Mouse (Mus musculus) forelimb bud, embryonic 11.5 days (tissue): ENCODE data around the gene Zfp706.
"Not testable (repeated sequence)": the region's sequence is repeated elsewhere in the genome, so short reads cannot be mapped to it uniquely, and the experiment has no call there.

Source experiments
- DNase-seq: peaks from one replicate; pipeline ENCODE4 v3.0.0-alpha.2; 2012; ENCODE audit warnings: low read depth, low spot score

Zfp706 gene

DNA sequence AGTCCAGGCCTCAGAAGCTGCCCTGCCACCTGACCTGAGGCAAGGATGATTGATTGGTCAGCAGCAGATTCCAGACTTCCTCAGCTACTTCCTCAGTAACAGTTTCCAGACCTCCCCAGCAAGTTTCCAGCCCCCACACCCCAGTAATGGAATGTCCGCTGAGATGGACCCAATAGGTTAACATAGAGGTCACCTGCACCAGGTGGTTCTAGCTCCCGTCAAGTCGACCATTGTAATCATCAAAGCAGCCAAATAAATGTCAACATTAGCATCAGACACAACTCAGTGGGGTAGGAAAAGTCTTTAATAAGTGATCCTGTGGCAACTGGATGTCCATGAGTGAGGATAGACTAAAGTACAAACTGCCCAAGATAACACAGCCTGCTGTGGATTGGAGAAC lies 3.7 kb upstream of the Zfp706 start:
- DNase-seq: no peak

DNA sequence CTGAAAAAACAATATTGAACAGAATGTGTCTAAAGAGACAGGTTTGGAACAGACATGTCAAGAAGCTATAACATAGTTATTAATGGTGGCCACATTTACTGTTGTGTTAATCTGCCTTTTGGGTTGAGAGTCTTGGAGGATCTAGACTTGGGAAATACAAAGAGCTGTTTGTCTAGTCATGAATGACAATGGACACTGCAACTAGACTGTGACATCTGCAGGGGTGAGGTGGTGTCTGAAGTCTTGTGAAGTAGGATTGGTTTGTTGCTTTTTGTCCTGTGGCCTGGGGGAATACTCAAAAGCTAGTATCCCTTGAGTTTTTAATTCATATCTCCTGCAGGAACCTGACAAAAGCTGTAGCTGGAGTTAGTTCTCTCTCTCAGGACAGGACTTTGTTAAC lies 973 bp upstream of the Zfp706 start:
- DNase-seq: no peak

GRCm38 (mm10) chr15:37007959-37008419 lies 416 bp upstream of the Zfp706 start:
- no peak for DNase-seq

DNA sequence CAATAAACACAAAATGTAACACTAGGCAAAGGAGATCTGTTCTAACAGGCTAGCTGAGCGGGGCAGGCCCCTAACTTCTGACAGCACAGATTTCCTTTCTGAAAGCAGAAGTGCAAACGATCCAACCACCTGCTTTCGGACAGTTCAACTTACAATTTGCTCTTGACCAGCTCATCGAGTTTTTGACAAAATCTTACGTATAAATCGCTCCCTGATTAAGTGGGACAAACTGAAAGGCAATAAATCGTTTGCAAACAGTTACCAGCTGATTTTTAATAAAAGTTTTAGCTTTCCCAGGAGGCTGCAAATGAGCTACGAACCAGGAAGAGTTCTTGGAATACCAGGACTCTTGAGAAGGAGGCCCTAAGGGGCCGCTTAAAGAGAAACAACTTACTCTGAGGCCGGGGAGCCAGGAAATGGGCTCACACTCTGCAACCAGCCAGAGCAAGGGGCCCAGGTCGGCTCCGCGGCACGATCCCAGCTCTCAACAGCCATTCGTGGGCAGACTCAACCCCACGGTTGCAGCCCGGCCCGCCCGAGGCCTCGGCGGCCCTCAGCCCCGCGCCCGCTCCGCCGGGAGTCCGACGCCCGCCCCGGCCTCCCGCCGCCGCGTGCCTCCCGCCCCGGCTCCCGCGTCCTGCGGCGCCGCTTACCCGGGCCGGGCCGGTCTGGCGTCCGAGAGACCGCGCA lies 953 bp downstream of the Zfp706 start:
- DNase-seq: peak; percentile 25

GRCm38 (mm10) chr15:37005793-37006474 lies 1.6 kb downstream of the Zfp706 start:
- no peak for DNase-seq

DNA sequence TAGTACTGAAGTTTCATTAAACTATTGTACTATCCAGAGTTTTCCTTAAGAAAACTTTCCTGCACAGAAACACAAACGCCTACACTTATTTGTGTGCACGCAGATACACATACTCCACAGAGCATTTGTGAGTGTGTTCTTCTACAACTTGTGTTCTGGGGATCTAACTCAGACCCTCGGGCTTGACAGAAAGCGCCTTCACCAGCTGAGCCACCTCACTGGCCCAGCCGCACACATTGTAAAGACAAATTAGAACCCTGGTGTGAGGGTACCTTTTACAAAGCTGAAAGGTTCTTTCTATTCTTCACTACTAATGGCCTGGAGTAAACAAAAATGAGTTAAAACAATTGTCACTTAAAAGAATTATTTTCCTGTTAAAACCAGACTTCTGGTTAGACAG lies 2.7 kb downstream of the Zfp706 start:
- DNase-seq: no peak

DNA sequence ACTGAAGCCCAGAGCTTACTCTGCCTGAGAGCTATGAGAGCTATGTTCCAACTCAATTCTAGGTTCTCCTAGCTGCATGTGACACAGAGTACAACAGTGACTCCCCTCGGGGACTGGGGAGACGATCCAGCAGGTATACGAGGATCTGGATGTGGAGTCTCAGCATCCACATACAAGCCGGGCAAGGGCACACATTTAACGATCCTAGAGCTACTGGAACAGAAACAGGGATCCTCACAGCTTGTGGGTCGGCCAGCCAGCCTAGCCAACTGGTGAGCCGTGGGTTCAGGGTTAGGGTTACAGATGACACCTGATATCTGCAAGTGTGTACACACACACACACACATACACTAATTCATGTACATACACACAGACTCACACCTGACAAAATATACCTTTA lies 5.3 kb downstream of the Zfp706 start:
- DNase-seq: no peak

- not testable (repeated sequence) for DNase-seq
These were observed 8.0 kb downstream of the Zfp706 start for GRCm38 (mm10) chr15:36999602-37000001.

- DNase-seq: no peak
These were observed 12.4 kb downstream of the Zfp706 start for GRCm38 (mm10) chr15:36995166-36995565.

GRCm38 (mm10) chr15:36994665-36995064 lies 12.9 kb downstream of the Zfp706 start:
- DNase-seq: no peak

DNA sequence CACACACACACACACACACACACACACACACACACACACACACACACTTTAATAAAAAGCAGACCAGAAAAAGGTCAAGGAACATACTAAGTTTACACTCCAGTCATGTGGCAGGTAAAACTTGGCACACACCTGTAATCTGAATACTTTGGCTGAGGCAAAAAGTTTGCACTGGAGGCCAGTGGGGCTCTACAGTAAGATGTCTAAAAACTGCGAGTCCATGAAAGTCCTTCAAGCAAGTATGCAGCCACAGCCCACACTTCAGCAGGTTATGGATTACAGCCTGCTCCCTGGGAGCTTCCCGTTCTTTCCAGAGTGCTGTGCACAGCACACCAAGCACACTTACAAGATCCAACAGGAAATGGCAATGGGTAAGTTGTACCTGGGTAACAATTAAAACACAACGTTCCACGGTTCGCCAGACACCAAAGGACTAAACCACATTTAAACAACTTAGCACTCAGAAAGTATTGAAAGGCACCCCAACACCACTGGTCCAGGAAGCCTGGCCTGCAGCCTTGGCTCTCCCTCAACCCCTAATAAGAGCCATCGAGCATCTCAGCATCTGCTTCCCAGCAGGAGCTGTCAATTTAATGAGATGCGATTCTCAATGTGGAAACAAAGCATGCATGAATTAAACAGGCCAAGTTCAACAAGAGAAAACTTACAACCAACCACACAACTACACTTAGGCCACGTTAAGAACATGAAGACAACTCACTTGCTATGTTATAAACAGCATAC lies 14.0 kb downstream of the Zfp706 start:
- no peak for DNase-seq

GRCm38 (mm10) chr15:36991353-36991752 lies 16.2 kb downstream of the Zfp706 start:
- no peak for DNase-seq

GRCm38 (mm10) chr15:36989922-36990321 lies 17.7 kb downstream of the Zfp706 start:
- no peak for DNase-seq

- no peak for DNase-seq
These were observed 18.9 kb downstream of the Zfp706 start for GRCm38 (mm10) chr15:36988718-36989115.

DNA sequence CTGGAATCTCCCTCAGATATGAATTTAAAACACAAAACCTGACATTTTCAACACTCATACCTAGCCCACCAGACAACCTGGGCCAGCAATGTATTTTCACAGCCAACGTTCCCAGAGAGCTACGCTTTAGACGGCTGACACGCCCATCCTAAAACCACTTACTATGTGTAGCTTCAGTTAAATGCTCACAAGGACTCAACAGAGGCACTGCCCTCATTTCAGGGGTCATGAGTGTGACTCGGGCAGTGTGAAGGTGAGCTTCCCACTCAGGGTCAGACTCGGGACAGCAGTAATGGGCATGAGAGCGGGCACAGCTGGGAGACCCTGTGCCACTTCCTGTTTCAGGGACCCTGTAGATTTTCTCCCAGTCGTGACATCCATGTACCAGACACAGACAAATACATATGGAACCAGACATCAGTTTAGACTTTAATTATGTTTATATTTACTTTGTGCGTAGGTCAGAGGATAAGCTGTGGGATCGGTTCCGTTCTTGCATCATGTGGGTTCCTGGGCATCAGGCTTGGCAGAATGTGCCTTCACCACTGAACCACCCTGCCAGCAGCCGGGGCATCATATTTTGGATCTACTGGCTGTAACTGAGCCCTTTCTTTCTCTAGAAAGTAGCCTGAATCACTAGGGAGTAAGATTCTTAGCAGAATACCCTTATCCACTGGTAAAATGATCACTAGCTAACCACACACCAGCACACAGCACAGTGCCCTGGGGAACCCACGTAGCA lies 19.4 kb downstream of the Zfp706 start:
- no peak for DNase-seq

DNA sequence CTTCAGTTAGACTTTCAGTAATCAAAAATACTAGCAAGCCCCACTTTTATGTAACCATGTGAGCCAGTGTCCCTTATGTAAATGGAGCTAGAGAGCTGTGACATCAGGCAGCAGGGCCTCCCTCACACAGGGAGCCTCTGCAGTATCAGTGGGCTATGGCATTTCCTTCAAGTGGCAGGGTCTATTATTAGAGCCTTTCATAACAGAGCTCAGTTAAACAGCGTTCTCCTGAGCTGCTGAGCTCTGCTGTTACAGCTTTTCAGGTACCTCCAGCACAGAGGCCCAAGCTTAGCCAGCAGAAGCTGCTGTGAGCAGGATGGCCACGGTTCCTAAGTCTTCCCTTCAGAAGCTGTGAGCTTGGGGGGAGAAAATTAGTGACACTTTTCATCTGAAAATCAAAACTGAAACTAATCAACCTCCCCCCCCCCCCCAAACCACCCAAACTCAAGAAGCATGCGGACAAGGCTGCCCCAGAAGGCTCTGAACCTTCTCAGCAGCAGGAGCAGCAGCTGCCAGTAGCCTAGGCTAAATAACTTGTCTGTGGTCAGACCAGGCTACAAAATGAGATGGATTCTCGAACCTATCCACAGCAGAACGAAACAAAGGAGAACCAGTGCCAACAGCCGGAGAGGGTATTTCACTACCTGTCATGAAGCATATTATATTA lies 20.2 kb downstream of the Zfp706 start:
- no peak for DNase-seq

DNA sequence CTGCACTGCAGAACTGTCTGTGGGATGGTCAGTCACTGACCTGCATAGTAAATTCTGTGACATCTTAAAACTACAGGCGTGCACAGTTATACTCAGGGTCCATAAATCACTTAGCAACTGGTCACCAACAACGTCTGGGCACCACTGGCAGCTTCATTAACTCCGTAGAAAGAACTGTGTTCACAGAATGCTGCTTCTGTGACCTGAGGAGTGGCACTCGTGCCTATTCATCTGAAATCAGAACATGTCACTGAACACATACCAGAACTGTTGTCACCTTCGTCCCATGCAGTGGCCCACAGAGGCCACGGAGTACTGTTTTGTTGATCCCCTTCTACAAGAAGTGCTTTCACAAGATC lies 22.0 kb downstream of the Zfp706 start:
- DNase-seq: peak; percentile 45

DNA sequence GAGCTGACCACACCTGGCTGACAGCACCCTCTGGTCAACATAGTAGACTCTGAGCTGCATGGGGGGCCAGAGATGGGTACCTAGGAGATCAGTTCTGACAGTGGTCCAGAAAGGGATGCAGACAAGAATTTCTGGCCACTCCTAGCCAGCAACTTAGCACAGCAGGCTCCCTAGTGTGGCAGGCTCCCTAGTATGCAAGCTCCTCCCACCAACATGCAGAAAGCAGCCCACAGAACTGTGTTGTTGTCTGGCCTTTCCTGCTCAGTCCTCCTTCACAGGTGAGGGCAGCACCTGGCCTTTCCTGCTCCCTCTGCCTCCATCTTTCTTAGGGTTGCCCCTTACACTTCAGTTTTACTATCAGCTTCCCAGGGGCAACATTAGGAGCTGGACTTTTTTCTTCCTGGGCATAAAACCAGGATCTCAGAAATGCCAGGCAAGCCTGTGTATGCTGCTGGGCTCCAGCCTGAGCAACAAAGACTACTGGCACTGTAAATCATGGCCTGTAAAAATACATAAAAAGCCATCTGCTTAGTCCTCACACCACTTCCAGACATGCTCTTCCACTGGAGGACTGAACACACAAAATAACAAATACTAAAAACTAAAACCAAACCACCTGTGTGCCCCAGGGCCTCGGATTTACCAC lies 22.5 kb downstream of the Zfp706 start:
- peak; percentile 52 for DNase-seq

GRCm38 (mm10) chr15:36983455-36983854 lies 24.1 kb downstream of the Zfp706 start:
- no peak for DNase-seq

DNA sequence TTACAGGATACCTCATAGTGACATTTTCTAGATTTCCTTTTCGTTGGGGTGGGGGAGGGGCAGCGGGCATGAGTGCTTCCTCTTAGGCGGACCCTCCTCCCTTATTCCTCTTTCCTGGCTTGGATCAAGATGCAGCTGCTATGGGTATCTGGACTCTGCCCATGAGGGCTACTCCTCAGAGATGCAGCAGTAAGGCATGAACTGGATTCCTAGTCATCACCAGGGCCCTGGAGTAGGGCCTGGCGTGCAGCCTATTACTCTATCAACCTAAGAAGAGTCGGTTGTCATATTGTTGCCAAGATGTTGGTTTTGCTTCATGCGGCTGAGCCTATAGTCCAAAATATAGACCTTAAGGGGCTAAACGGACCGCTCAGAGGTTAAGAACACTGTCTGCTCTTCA lies 27.3 kb downstream of the Zfp706 start:
- DNase-seq: no peak
